Mouse (Mus musculus) cerebellum, postnatal 10 days (tissue): ENCODE measurements around the gene Mrpl41.

ENCODE experiments used
- DNase-seq, 2 experiments: peaks; one replicate each; pipeline ENCODE4 v3.0.0; 2021; ENCODE audit warnings: mixed read lengths in 2 of 2

Gene Mrpl41

GRCm38 (mm10) chr2:24935057-24935796 is 39.7 kb downstream of the Mrpl41 start, which contains the start of gene Arrdc1:
TSS of gene Arrdc1 (minus strand) at chr2:24935252.
- DNase-seq: peak; percentile 90 to 92

- peak; percentile 54 to 60 for DNase-seq
These were observed 40.4 kb downstream of the Mrpl41 start for GRCm38 (mm10) chr2:24934441-24934963.

GRCm38 (mm10) chr2:24929593-24929992 is 45.3 kb downstream of the Mrpl41 start:
- DNase-seq: no peak

GRCm38 (mm10) chr2:24929119-24929518 is 45.8 kb downstream of the Mrpl41 start:
- no peak for DNase-seq

GRCm38 (mm10) chr2:24927810-24928479 is 47.0 kb downstream of the Mrpl41 start:
- peak; percentile 53 for DNase-seq

- DNase-seq: no peak
These were observed 47.9 kb downstream of the Mrpl41 start for GRCm38 (mm10) chr2:24926965-24927358.

- DNase-seq: no peak
These were observed 48.4 kb downstream of the Mrpl41 start for GRCm38 (mm10) chr2:24926345-24926964.

GRCm38 (mm10) chr2:24925284-24925683 is 49.6 kb downstream of the Mrpl41 start:
- no peak for DNase-seq
